Mouse (Mus musculus) heart, postnatal 0 days (tissue): ENCODE measurements around the gene Zfp85.

Experiments used
- CTCF ChIP-seq: IDR thresholded peaks from 2 replicates; pipeline ENCODE4 v1.5.1; 2016; ENCODE audit warnings: antibody characterized with exemption, control low read depth, low read depth
- EP300 ChIP-seq: IDR thresholded peaks from 2 replicates; pipeline ENCODE4 v1.6.1; 2016; ENCODE audit warnings: antibody characterized with exemption, low read depth

- TF ChIP-seq CTCF = no peak
- no peak for TF ChIP-seq EP300
Measured at GRCm38 (mm10) chr13:67728641-67729318, 26.2 kb downstream of the Zfp85 start, which contains the start of gene Zfp65.
